Mouse (Mus musculus) thymus, adult 2 months (tissue): ENCODE measurements around the gene Fbxo42.

Experiments
- CTCF ChIP-seq: fragments of 200-500 bp; IDR thresholded peaks from 2 replicates; pipeline ENCODE4 v1.5.1; 2012; ENCODE audit warnings: mild to moderate bottlenecking, control low read depth, low read length, moderate library complexity, borderline replicate concordance; ENCODE audit not compliant: control insufficient read depth, poor library complexity, insufficient read depth; ENCODE audit errors: extremely low read depth
- POLR2A ChIP-seq: fragments of 200-500 bp; IDR thresholded peaks from 2 replicates; pipeline ENCODE4 v1.6.1; 2012; ENCODE audit warnings: mild to moderate bottlenecking, low read length, control low read depth, moderate library complexity; ENCODE audit not compliant: control insufficient read depth, poor library complexity, insufficient read depth; ENCODE audit errors: extremely low read depth

DNA sequence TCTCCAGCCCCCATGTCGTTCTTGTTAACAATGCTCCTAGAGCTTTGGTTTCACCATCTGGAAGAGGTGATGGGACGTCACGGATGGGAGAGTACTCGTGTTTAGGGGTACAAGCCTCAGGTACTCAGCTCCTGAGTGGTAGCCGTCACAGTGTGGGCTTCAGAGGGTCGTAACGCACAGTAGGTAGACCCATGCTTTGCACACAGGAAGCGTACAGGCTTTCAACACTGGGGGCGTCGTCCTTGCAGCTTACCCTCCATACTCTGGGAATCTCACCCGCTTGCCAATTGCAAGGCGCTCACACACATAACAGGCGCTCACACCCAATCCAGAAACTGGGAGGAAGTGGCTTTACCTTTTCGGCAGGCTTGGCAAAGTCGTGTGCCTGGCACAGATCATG lies 94.1 kb downstream of the Fbxo42 start:
- TF ChIP-seq POLR2A (no peak), CTCF (no peak)
